Mouse (Mus musculus): ENCODE data around the gene Timm8a1.

DNA sequence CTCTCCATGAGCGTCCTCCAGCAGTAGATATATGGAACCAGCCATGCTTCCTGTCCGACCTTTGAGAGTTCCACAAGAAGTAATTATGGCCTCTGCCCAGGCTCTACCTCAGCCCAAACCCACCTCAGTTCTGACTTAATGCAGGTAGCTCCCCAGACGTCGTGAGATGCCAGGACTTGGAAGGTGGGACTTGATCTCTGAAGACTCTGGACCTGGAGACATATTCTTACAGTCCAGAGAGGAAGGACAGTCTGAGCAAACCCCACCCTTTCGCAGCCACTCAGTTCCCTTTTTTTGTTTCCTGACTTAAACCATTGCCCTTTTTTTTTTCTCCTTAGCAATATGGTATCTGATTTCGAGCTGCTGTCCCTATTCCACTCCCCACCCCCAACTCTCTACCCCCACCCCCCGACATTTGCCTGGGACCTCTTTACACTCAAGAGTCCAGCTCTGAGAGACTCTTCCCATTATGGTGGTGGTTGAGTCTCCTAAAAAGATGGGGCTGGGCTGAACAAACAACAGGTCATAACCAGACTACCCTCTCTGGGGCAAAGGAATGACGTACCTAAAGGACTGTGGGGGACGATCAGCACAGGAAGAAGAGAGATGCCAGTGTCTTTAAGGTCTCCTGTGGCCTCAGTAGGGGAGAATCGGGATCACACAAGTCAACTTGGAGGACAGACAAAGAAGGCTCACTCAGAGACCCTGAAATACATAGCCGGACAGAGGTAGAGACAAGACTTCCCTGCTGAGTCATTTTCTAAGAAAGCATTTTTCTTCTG is 41.4 kb upstream of the Timm8a1 start, which contains the start of gene Btk:
- TF ChIP-seq CTCF (IDR thresholded peaks at IDR 0.05; ENCODE audit: low read depth) (no peak), EP300 (optimal IDR thresholded peaks at IDR 0.05) (no peak)

Data from stomach, postnatal 0 days (tissue).